Mouse (Mus musculus) spleen, adult 2 months (tissue): Measurements from ENCODE around the gene Pik3cd. TPM values are rescaled to one million over a fixed set of nuclear protein-coding genes. Genes with fewer than 3 reads are reported as not detected.

Source experiments
- DNase-seq, 2 experiments: peaks; one replicate each; pipeline versions ENCODE4 v3.0.0 to v3.0.0-alpha.2; 2012 to 2021; ENCODE audit warnings: low spot score in 2 of 2, low read depth in 1 of 2
- H3K27ac ChIP-seq: fragments of 200-500 bp; 2 replicates; pipeline ENCODE4 v1.5.1; 2012; ENCODE audit warnings: low read length, inconsistent platforms; ENCODE audit not compliant: insufficient read depth
- H3K27me3 ChIP-seq: fragments of 200-500 bp; 2 replicates; pipeline ENCODE4 v1.6.1; 2012; ENCODE audit warnings: mild to moderate bottlenecking, moderate library complexity, low read length, inconsistent platforms; ENCODE audit not compliant: control insufficient read depth, insufficient read depth
- H3K36me3 ChIP-seq: fragments of 200-500 bp; 2 replicates; pipeline ENCODE4 v1.6.1; 2012; ENCODE audit warnings: mild to moderate bottlenecking, low read length, inconsistent platforms; ENCODE audit not compliant: control insufficient read depth, insufficient read depth
- H3K4me1 ChIP-seq: fragments of 200-500 bp; 2 replicates; pipeline ENCODE4 v1.6.1; 2011; ENCODE audit warnings: inconsistent platforms; ENCODE audit not compliant: control insufficient read depth, insufficient read depth, insufficient read length
- H3K4me3 ChIP-seq: fragments of 200-500 bp; 2 replicates; pipeline ENCODE4 v1.5.1; 2011; ENCODE audit warnings: mild to moderate bottlenecking, inconsistent platforms; ENCODE audit not compliant: insufficient read depth, insufficient read length; ENCODE audit errors: extremely low read depth
- CTCF ChIP-seq: fragments of 200-500 bp; IDR thresholded peaks from 2 replicates; pipeline ENCODE4 v1.5.1; 2011; ENCODE audit warnings: mild to moderate bottlenecking, inconsistent platforms; ENCODE audit not compliant: insufficient read depth, insufficient read length, insufficient replicate concordance; ENCODE audit errors: extremely low read depth
- POLR2A ChIP-seq: fragments of 200-500 bp; IDR thresholded peaks from 2 replicates; pipeline ENCODE4 v1.6.1; 2011; ENCODE audit warnings: low read depth, low read length, inconsistent platforms
- WGBS: fragments of 180-500 bp; shearing (Covaris S2); methylation state at CpG from one replicate; pipeline ENCODE4 v1.1.7; 2018; 5-methylcytosine and 5-hydroxymethylcytosine counted together
- polyA plus RNA-seq: library from polyadenylated mRNA; depleted of rRNA; stranded (reverse); fragments of >200 nt; gene quantifications from 2 replicates; pipeline ENCODE4 v1.2.3, GENCODE M21; 2012

Gene Pik3cd
- polyA plus RNA-seq, 1 experiment, result 104 TPM

GRCm38 (mm10) chr4:149701426-149702209 is 753 bp downstream of the Pik3cd start:
- peak overlapping the region; percentile 56 for H3K4me3 ChIP-seq
- no peaks in the 10 kb centered on the region for H3K36me3 ChIP-seq
- H3K27ac ChIP-seq, result peak overlapping the region; percentile 94
- 38% methylated on average over 18 of the region's 18 CpGs for WGBS
- H3K4me1 ChIP-seq, result peaks cover 20% of the 10 kb centered on the region
- H3K27me3 ChIP-seq, result no peaks in the 10 kb centered on the region
- TF ChIP-seq POLR2A (peak; percentile 93), CTCF (no peak)
- DNase-seq, result peak; percentile 73 to 89

DNA sequence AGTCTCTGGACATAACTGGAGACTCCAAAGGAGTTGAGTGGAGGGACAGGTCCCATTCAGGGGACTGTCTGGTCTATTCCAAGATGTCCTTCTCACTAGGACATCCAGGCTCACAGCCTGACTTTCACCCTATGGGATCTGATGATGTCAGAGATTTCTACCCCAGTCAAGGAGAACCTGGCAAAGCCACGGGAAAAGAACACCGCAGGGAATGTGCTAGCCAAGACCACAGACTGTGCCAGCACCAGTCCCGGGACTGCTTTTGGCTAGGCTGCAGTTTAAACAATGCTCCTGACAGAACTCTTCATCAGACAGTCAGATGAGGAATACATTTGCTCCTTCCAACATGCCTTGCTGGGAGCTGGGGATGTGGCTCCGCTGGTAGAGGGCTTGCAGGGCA is 2.4 kb downstream of the Pik3cd start:
- H3K27me3 ChIP-seq, result no peaks in the 10 kb centered on the region
- TF ChIP-seq CTCF, result no peak
- 64% methylated on average over 4 of the region's 4 CpGs for WGBS
- H3K4me3 ChIP-seq, result peak overlapping the region; percentile 56; the same call in 1 of the 2 replicates
- H3K36me3 ChIP-seq, result 0 out of 2 replicates have a peak, but pooled peaks cover 1% of the 10 kb centered on the region
- DNase-seq, result no peak
- H3K27ac ChIP-seq, result peak overlapping the region; percentile 94
- peaks cover 7% of the 10 kb centered on the region for H3K4me1 ChIP-seq

- Histone ChIP-seq H3K4me1 (peaks cover 8% of the 10 kb centered on the region; the same call in 1 of the 2 replicates), H3K27ac (peak overlapping the region; percentile 94), H3K36me3 (peaks cover 3% of the 10 kb centered on the region), H3K27me3 (no peaks in the 10 kb centered on the region), H3K4me3 (peak overlapping the region; percentile 81)
- peak; percentile 55 to 79 for DNase-seq
- WGBS, result under 1% methylated on average over 35 of the region's 35 CpGs
- TF ChIP-seq CTCF, result peak; percentile 54; the same call in 1 of the 2 replicates
- peak; percentile 80 for TF ChIP-seq POLR2A
Observed at GRCm38 (mm10) chr4:149698197-149698821, 4.1 kb downstream of the Pik3cd start.

DNA sequence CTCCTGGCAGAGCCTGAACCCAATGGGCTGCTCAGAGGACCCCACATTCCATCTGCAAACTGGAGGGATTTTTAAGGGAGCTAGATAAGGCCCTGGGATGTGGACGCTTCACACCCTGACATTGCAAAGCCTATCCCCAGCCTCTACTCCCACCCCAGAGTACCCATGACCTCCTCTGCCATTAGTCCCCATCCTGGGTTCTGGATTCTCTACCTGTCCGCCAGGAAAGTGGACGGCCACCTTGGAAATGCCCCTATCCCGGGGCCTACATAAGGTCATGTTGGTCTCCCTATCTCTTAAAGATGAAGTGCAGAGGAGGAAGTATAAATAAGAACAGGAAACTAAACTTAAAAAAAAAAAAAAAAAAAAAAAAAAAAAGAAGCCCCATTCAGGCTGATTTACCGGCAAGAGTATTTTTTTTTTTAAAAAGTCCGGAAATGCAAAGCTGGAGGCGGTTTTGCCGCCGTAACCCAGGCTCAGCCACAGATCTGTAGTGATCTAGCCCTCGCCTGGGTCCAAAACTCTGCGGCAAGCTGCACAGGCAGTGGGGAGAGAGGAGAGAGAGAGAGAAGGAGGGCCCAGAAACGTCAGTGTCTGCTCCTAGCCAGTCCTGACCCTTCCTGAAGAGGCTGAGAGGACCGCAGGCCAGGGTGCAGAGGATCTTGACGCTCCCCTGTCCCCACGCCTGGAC is 4.7 kb downstream of the Pik3cd start:
- Histone ChIP-seq H3K4me3 (peak overlapping the region; percentile 81), H3K36me3 (peaks cover 3% of the 10 kb centered on the region), H3K27me3 (no peaks in the 10 kb centered on the region), H3K27ac (peak overlapping the region; percentile 94), H3K4me1 (peaks cover 13% of the 10 kb centered on the region; the same call in 1 of the 2 replicates)
- peak; percentile 69 to 74 for DNase-seq
- WGBS, result 2% methylated on average over 15 of the region's 15 CpGs
- TF ChIP-seq CTCF (no peak), POLR2A (peak; percentile 33; the same call in 1 of the 2 replicates)

GRCm38 (mm10) chr4:149696189-149696971 is 6.0 kb downstream of the Pik3cd start:
- Histone ChIP-seq H3K4me3 (peak overlapping the region; percentile 73), H3K27ac (peak overlapping the region; percentile 92), H3K36me3 (peaks cover 9% of the 10 kb centered on the region), H3K4me1 (peaks cover 18% of the 10 kb centered on the region; the same call in 1 of the 2 replicates), H3K27me3 (no peaks in the 10 kb centered on the region)
- TF ChIP-seq CTCF (peak; percentile 2; the same call in 1 of the 2 replicates), POLR2A (no peak)
- 7% methylated on average over 16 of the region's 16 CpGs for WGBS
- DNase-seq, result peak in 1 of 2 experiments; percentile 61

GRCm38 (mm10) chr4:149691368-149691767 is 11.0 kb downstream of the Pik3cd start:
- Histone ChIP-seq H3K27me3 (no peaks in the 10 kb centered on the region), H3K4me3 (no peak overlapping the region), H3K27ac (peak overlapping the region; percentile 70), H3K36me3 (peaks cover 19% of the 10 kb centered on the region), H3K4me1 (peaks cover 30% of the 10 kb centered on the region)
- TF ChIP-seq CTCF, result no peak
- TF ChIP-seq POLR2A, result no peak
- WGBS, result 83% methylated on average over 8 of the region's 8 CpGs
- no peak for DNase-seq
